Mouse (Mus musculus) monocyte, adult 2 months (primary cell): ENCODE data around the gene H2-Eb2.
A peak's percentile ranks its signal among the peaks of the same experiment; 100 is the strongest.
"Not testable (repeated sequence)": the region's sequence is repeated elsewhere in the genome, so short reads cannot be mapped to it uniquely, and the experiment has no call there.

Experiments used
- DNase-seq, 2 experiments: peaks; one replicate each; pipeline ENCODE4 v3.0.0; 2022; ENCODE audit warnings: low spot score in 2 of 2, low read depth in 1 of 2

Gene H2-Eb2

GRCm38 (mm10) chr17:34305380-34306030 lies 20.0 kb upstream of the H2-Eb2 start, which contains the start of gene H2-Eb1:
TSS of gene H2-Eb1 (plus strand) at chr17:34305867.
- peak; percentile 52 to 84 for DNase-seq

- DNase-seq: peak in 1 of 2 experiments; percentile 24
Observed at GRCm38 (mm10) chr17:34306407-34306806, 19.1 kb upstream of the H2-Eb2 start.

GRCm38 (mm10) chr17:34307216-34307615 lies 18.2 kb upstream of the H2-Eb2 start:
- no peak for DNase-seq

- DNase-seq: peak in 1 of 2 experiments; percentile 11
Observed at GRCm38 (mm10) chr17:34308161-34308560, 17.3 kb upstream of the H2-Eb2 start.

- no peak for DNase-seq
Observed at GRCm38 (mm10) chr17:34309225-34309624, 16.2 kb upstream of the H2-Eb2 start.

- DNase-seq: peak in 1 of 2 experiments; percentile 8
Observed at GRCm38 (mm10) chr17:34309683-34310385, 15.6 kb upstream of the H2-Eb2 start.

GRCm38 (mm10) chr17:34310526-34310925 lies 14.9 kb upstream of the H2-Eb2 start:
- DNase-seq: not testable (repeated sequence)

- DNase-seq: peak in 1 of 2 experiments; percentile 38
Observed at GRCm38 (mm10) chr17:34312185-34312584, 13.3 kb upstream of the H2-Eb2 start.

GRCm38 (mm10) chr17:34313393-34313792 lies 12.1 kb upstream of the H2-Eb2 start:
- peak in 1 of 2 experiments; percentile 82 for DNase-seq

GRCm38 (mm10) chr17:34314286-34314685 lies 11.2 kb upstream of the H2-Eb2 start:
- DNase-seq: no peak

- DNase-seq: no peak
Observed at GRCm38 (mm10) chr17:34315512-34315911, 10.0 kb upstream of the H2-Eb2 start.

GRCm38 (mm10) chr17:34316697-34317096 lies 8.8 kb upstream of the H2-Eb2 start:
- DNase-seq: no peak

- no peak for DNase-seq
Observed at GRCm38 (mm10) chr17:34317275-34317674, 8.2 kb upstream of the H2-Eb2 start.

- no peak for DNase-seq
Observed at GRCm38 (mm10) chr17:34326373-34326772, 908 bp downstream of the H2-Eb2 start.

GRCm38 (mm10) chr17:34329807-34330206 lies 4.3 kb downstream of the H2-Eb2 start:
- DNase-seq: no peak

- DNase-seq: no peak
Observed at GRCm38 (mm10) chr17:34331200-34331599, 5.7 kb downstream of the H2-Eb2 start.

GRCm38 (mm10) chr17:34340619-34341402 lies 15.3 kb downstream of the H2-Eb2 start:
- DNase-seq: peak in 1 of 2 experiments; percentile 62

- DNase-seq: no peak
Observed at GRCm38 (mm10) chr17:34344882-34345281, 19.4 kb downstream of the H2-Eb2 start.

GRCm38 (mm10) chr17:34345486-34345885 lies 20.0 kb downstream of the H2-Eb2 start:
- DNase-seq: no peak

GRCm38 (mm10) chr17:34346041-34346440 lies 20.6 kb downstream of the H2-Eb2 start:
- no peak for DNase-seq

GRCm38 (mm10) chr17:34347606-34348308 lies 22.3 kb downstream of the H2-Eb2 start:
- peak; percentile 77 to 88 for DNase-seq
